Mouse (Mus musculus): ENCODE data around the gene Pkmyt1. TPM values are rescaled to one million over a fixed set of nuclear protein-coding genes. Genes with fewer than 3 reads are reported as not detected.
"Not testable (repeated sequence)": the region's sequence is repeated elsewhere in the genome, so short reads cannot be mapped to it uniquely, and the experiment has no call there.

Gene Pkmyt1
- total RNA-seq, 4 experiments from 2014 or later = 0.78 to 1.5 (median 1.1) TPM

- no peak for DNase-seq (ENCODE audit: low spot score)
Measured at GRCm38 (mm10) chr17:23747471-23747870, 21.3 kb downstream of the Pkmyt1 start.

GRCm38 (mm10) chr17:23748026-23748425 lies 21.9 kb downstream of the Pkmyt1 start:
- no peak for DNase-seq (ENCODE audit: low spot score)

GRCm38 (mm10) chr17:23748631-23749391 lies 22.7 kb downstream of the Pkmyt1 start:
- DNase-seq (ENCODE audit: low spot score) = peak; percentile 93

- DNase-seq (ENCODE audit: low spot score) = no peak
Measured at GRCm38 (mm10) chr17:23749400-23750191, 23.5 kb downstream of the Pkmyt1 start.

- peak; percentile 34 for DNase-seq (ENCODE audit: low spot score)
Measured at GRCm38 (mm10) chr17:23755689-23756088, 29.6 kb downstream of the Pkmyt1 start.

GRCm38 (mm10) chr17:23757581-23757980 lies 31.4 kb downstream of the Pkmyt1 start:
- DNase-seq (ENCODE audit: low spot score) = no peak

- no peak for DNase-seq (ENCODE audit: low spot score)
Measured at GRCm38 (mm10) chr17:23758801-23759200, 32.7 kb downstream of the Pkmyt1 start.

GRCm38 (mm10) chr17:23760231-23760630 lies 34.1 kb downstream of the Pkmyt1 start:
- no peak for DNase-seq (ENCODE audit: low spot score)

GRCm38 (mm10) chr17:23761155-23761554 lies 35.0 kb downstream of the Pkmyt1 start:
- DNase-seq (ENCODE audit: low spot score) = no peak

GRCm38 (mm10) chr17:23762976-23763375 lies 36.8 kb downstream of the Pkmyt1 start:
- no peak for DNase-seq (ENCODE audit: low spot score)

GRCm38 (mm10) chr17:23770493-23770892 lies 44.4 kb downstream of the Pkmyt1 start:
- DNase-seq (ENCODE audit: low spot score) = no peak

- DNase-seq (ENCODE audit: low spot score) = no peak
Measured at GRCm38 (mm10) chr17:23770896-23771283, 44.8 kb downstream of the Pkmyt1 start.

- DNase-seq (ENCODE audit: low spot score) = peak; percentile 99
Measured at GRCm38 (mm10) chr17:23771284-23772218, 45.4 kb downstream of the Pkmyt1 start, which contains the start of gene Flywch1. Gene Flywch1, minus strand, starts transcription at chr17:23771602.

GRCm38 (mm10) chr17:23772219-23772556 lies 46.1 kb downstream of the Pkmyt1 start:
- DNase-seq (ENCODE audit: low spot score) = not testable (repeated sequence)

GRCm38 (mm10) chr17:23773676-23774075 lies 47.5 kb downstream of the Pkmyt1 start:
- DNase-seq (ENCODE audit: low spot score) = no peak

- peak; percentile 78 for DNase-seq (ENCODE audit: low spot score)
Measured at GRCm38 (mm10) chr17:23774090-23774489, 48.0 kb downstream of the Pkmyt1 start.

GRCm38 (mm10) chr17:23776216-23776615 lies 50.1 kb downstream of the Pkmyt1 start:
- no peak for DNase-seq (ENCODE audit: low spot score)

GRCm38 (mm10) chr17:23777141-23777540 lies 51.0 kb downstream of the Pkmyt1 start:
- no peak for DNase-seq (ENCODE audit: low spot score)

- no peak for DNase-seq (ENCODE audit: low spot score)
Measured at GRCm38 (mm10) chr17:23778447-23778846, 52.3 kb downstream of the Pkmyt1 start.

GRCm38 (mm10) chr17:23783352-23783751 lies 57.2 kb downstream of the Pkmyt1 start:
- DNase-seq (ENCODE audit: low spot score) = no peak

GRCm38 (mm10) chr17:23785561-23786471 lies 59.7 kb downstream of the Pkmyt1 start, which contains the start of gene Flywch2:
Gene Flywch2, minus strand, starts transcription at chr17:23786081.
- DNase-seq (ENCODE audit: low spot score) = peak; percentile 46
